Mouse (Mus musculus): ENCODE measurements at regions not wholly inside any gene's neighbourhood (a gene's known extent, or its start where the extent isn't known, plus 50 kb on each side); places are given as distances from the start of the nearest gene placed in this dataset.

DNA sequence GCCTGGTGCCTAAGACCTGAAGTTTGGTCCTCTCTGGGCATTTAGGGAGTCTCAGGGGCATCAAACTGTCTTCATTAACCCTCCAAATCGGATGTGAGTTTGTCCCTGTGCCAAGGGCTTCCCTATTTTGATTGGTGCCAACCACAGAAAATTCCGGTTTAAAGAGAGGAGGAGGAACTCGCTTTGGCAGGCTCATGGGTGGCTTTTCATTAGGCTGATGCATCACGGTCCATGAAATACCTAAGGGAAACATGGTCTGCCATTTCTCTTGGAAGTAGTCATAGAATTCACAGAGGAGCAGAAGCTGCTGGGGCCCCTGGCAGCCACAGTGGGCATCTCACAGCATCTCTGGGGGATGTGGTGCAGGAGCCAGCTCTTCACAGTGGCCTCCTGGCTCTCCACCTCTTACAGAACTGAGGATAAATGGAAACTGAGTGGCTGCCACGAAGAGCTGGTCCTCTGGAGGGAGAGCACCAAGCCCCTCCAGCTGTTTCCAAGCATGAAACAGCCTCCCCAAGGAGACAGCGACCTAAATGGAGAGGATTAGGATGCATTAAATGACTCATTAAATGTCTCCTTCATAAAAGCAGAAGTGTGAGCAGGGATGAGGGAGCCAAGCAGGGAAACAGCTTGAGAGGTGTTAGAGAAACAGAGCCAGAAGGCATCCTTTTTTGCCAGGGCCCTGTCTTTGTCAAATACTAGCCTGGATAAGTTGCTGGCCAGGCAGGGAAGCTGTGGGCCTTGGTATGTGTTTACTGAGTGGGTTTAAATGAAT lies 277.9 kb downstream of the Glrx3 start:
- no peak overlapping the region for H3K4me3 ChIP-seq (ENCODE audit: low read depth, low read length)
- no peaks in the 10 kb centered on the region for H3K36me3 ChIP-seq (ENCODE audit: control insufficient read depth, insufficient read depth, low read length)
- H3K27me3 ChIP-seq (ENCODE audit: control insufficient read depth, insufficient read depth, low read length): no peaks in the 10 kb centered on the region
- TF ChIP-seq CTCF (IDR thresholded peaks at IDR 0.05; ENCODE audit: extremely low read depth, insufficient read length, insufficient replicate concordance, low read depth, low read length) (no peak), POLR2A (IDR thresholded peaks at IDR 0.05; ENCODE audit: low read depth, low read length) (no peak)
- WGBS: 63% methylated on average over 6 of the region's 6 CpGs
- no peak overlapping the region for H3K27ac ChIP-seq (ENCODE audit: insufficient read depth, low read depth, low read length)
- H3K4me1 ChIP-seq (ENCODE audit: control insufficient read depth, insufficient read depth, insufficient read length, low read length): no peaks in the 10 kb centered on the region

DNA sequence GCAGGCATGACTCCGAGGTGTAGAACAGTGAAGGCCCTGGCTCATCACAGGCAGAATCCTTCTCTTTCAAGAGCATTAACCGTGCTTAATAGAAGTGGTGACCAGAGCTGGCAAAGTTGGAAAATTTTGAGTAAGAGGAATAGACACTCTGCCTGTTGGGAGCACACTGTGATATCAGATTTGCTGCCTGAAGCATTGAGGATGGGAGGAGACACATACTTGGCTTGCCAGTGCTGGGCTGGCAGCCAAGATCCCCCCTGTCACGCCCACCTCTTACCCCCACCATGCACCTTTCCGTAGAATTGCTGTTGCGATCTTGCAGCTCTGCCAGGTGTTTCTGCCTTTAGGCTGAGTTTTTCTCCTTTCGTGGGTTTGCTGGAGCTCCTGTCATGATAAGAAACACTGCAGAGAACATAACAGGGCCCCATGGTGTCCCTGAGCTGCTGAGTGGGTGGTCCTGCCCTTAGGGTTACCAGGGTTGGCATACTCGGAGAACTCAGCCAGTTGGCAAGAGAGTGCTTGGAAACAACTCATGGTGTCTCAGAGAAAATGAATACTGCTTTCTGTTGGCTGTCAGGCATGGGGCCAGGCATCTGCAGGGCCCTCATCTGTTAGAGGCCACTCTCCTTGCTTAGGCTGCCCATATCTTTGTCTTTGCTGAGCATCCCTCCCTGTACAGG lies 286.1 kb downstream of the Glrx3 start:
- no peak for TF ChIP-seq POLR2A (IDR thresholded peaks at IDR 0.05; ENCODE audit: low read depth, low read length)
- no peak for TF ChIP-seq CTCF (IDR thresholded peaks at IDR 0.05; ENCODE audit: extremely low read depth, insufficient read length, insufficient replicate concordance, low read depth, low read length)
- Histone ChIP-seq H3K27me3 (ENCODE audit: control insufficient read depth, insufficient read depth, low read length) (no peaks in the 10 kb centered on the region), H3K4me3 (ENCODE audit: low read depth, low read length) (no peak overlapping the region), H3K4me1 (ENCODE audit: control insufficient read depth, insufficient read depth, insufficient read length, low read length) (no peaks in the 10 kb centered on the region), H3K36me3 (ENCODE audit: control insufficient read depth, insufficient read depth, low read length) (no peaks in the 10 kb centered on the region), H3K27ac (ENCODE audit: insufficient read depth, low read depth, low read length) (no peak overlapping the region)
- 61% methylated on average over 7 of the region's 7 CpGs for WGBS

DNA sequence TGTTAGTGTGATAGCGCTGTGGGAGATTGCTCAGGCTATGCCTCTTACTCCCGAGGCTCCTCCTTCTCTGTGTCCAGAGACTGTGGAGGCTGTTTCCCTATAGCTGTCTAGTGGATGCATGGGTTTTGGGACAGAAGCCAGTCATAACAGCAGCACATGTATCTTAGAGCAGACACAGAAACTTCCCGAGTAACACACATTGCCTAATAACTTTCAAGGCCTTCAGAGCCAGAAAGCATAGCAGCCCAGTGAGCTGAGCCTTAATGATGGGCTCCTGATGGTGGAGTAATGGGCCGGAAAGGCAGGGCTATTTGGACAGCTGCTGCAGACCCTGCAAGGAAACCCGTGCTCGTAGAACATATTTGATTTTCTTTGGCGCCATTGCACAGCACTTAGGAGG lies 288.6 kb downstream of the Glrx3 start:
- Histone ChIP-seq H3K27ac (ENCODE audit: insufficient read depth, low read depth, low read length) (no peak overlapping the region), H3K4me3 (ENCODE audit: low read depth, low read length) (no peak overlapping the region), H3K27me3 (ENCODE audit: control insufficient read depth, insufficient read depth, low read length) (no peaks in the 10 kb centered on the region), H3K36me3 (ENCODE audit: control insufficient read depth, insufficient read depth, low read length) (no peaks in the 10 kb centered on the region), H3K4me1 (ENCODE audit: control insufficient read depth, insufficient read depth, insufficient read length, low read length) (no peaks in the 10 kb centered on the region)
- WGBS: 77% methylated on average over 7 of the region's 7 CpGs
- TF ChIP-seq CTCF (IDR thresholded peaks at IDR 0.05; ENCODE audit: extremely low read depth, insufficient read length, insufficient replicate concordance, low read depth, low read length): no peak
- TF ChIP-seq POLR2A (IDR thresholded peaks at IDR 0.05; ENCODE audit: low read depth, low read length): no peak

DNA sequence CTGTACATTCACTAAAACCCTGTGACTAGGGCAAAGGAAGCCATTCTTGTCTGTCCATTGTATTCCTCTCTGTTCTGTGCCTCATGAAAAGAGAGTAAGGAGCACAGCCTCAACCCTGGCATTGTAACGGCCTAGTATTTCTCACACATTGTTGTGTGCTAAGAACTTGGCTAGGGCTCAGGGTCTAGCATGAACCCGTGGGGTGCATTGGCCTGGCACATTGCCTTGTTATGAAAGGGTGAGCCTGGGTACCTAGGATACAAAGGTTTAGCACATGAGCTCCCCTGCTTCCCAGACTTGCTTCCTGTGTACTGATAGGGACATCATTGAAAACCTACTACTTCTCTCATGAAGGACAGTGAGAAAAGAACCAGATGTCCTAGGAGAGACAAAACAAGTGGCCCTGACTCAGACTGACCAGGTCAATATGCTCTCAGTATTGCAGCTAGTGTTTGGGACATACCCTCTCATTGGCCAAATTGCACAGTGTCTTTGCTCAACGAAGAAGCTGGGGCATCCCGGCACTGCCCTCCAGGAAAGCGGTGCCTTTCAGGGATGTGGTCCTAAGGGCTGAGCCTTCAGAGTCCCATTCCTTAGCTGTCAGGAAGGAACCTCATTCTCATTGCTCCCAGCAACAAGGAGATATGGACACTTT lies 298.6 kb downstream of the Glrx3 start:
- no peak overlapping the region for H3K4me3 ChIP-seq (ENCODE audit: low read depth, low read length)
- no peak for TF ChIP-seq POLR2A (IDR thresholded peaks at IDR 0.05; ENCODE audit: low read depth, low read length)
- no peaks in the 10 kb centered on the region for H3K27me3 ChIP-seq (ENCODE audit: control insufficient read depth, insufficient read depth, low read length)
- H3K27ac ChIP-seq (ENCODE audit: insufficient read depth, low read depth, low read length): no peak overlapping the region
- no peaks in the 10 kb centered on the region for H3K4me1 ChIP-seq (ENCODE audit: control insufficient read depth, insufficient read depth, insufficient read length, low read length)
- 89% methylated on average over 5 of the region's 5 CpGs for WGBS
- H3K36me3 ChIP-seq (ENCODE audit: control insufficient read depth, insufficient read depth, low read length): no peaks in the 10 kb centered on the region

DNA sequence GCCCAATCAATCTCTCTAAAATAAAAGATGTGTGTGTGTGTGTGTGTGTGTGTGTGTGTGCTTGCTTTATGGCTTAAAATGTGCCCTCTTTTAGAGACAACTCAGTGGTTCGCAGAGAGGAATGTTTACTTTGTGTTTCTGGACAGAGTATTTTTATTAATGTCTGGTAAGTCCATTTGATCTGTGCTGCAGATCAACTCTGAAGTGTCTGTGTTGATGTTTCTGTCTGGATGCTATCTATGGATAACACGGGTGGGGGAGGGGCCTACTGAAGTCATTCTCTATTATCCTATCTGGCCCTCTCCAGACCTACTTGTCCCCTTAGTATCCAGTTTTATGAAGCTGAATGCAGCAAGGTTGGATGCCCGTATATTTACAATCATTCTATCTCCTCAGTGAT lies 304.3 kb downstream of the Glrx3 start:
- Histone ChIP-seq H3K27ac (ENCODE audit: insufficient read depth, low read depth, low read length) (no peak overlapping the region), H3K36me3 (ENCODE audit: control insufficient read depth, insufficient read depth, low read length) (no peaks in the 10 kb centered on the region), H3K27me3 (ENCODE audit: control insufficient read depth, insufficient read depth, low read length) (no peaks in the 10 kb centered on the region), H3K4me1 (ENCODE audit: control insufficient read depth, insufficient read depth, insufficient read length, low read length) (no peaks in the 10 kb centered on the region), H3K4me3 (ENCODE audit: low read depth, low read length) (no peak overlapping the region)
- WGBS: 64% methylated on average over 3 of the region's 3 CpGs
- TF ChIP-seq POLR2A (IDR thresholded peaks at IDR 0.05; ENCODE audit: low read depth, low read length): no peak
- TF ChIP-seq CTCF (IDR thresholded peaks at IDR 0.05; ENCODE audit: extremely low read depth, insufficient read length, insufficient replicate concordance, low read depth, low read length): no peak

DNA sequence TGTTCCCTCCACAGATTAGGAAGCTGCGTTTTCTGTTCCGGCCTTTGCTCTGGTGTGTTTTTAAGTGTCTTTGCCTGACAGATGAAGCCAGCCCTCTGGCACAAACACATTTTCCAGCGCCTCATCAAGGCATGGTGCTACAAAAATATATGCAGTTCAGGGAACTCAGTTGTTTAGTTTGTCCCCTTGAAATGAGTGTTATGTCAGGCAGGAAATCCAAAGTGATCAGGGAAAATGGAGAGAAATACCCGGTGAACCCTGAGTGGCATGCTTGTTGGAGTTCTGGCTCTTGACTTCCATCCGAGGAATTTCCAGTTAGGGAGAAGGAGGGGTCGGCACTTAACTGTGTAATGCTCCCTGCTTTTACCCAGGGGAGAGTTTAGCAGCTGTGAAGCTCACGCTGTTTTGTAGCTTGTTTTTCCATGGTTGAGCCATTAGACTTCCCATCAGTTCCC lies 304.9 kb downstream of the Glrx3 start:
- no peaks in the 10 kb centered on the region for H3K4me1 ChIP-seq (ENCODE audit: control insufficient read depth, insufficient read depth, insufficient read length, low read length)
- no peak overlapping the region for H3K4me3 ChIP-seq (ENCODE audit: low read depth, low read length)
- WGBS: 60% methylated on average over 7 of the region's 7 CpGs
- TF ChIP-seq CTCF (IDR thresholded peaks at IDR 0.05; ENCODE audit: extremely low read depth, insufficient read length, insufficient replicate concordance, low read depth, low read length): no peak
- TF ChIP-seq POLR2A (IDR thresholded peaks at IDR 0.05; ENCODE audit: low read depth, low read length): no peak
- H3K27me3 ChIP-seq (ENCODE audit: control insufficient read depth, insufficient read depth, low read length): no peaks in the 10 kb centered on the region
- no peak overlapping the region for H3K27ac ChIP-seq (ENCODE audit: insufficient read depth, low read depth, low read length)
- no peaks in the 10 kb centered on the region for H3K36me3 ChIP-seq (ENCODE audit: control insufficient read depth, insufficient read depth, low read length)

DNA sequence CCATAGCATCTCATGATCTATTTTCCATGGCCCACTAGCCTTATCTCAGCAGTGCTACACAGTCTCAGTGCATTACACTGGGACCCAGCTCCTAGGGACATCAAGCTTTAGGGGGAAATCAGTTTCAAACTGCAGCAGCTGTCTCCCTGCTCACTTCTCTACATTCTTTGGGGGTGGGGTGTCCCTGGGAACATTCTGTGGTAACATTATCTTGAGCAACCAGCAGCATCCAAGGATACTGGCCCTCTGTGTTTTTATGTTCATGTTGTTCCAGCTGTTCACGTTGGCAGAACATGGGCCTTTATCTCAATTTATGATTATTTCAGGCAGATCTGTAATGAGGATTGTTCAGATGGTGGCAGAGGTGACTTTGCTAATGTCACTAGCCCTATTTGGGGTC lies 308.2 kb downstream of the Glrx3 start:
- no peak overlapping the region for H3K27ac ChIP-seq (ENCODE audit: insufficient read depth, low read depth, low read length)
- WGBS: 60% methylated on average over 1 of the region's 1 CpGs
- no peak overlapping the region for H3K4me3 ChIP-seq (ENCODE audit: low read depth, low read length)
- no peaks in the 10 kb centered on the region for H3K36me3 ChIP-seq (ENCODE audit: control insufficient read depth, insufficient read depth, low read length)
- no peak for TF ChIP-seq CTCF (IDR thresholded peaks at IDR 0.05; ENCODE audit: extremely low read depth, insufficient read length, insufficient replicate concordance, low read depth, low read length)
- no peak for TF ChIP-seq POLR2A (IDR thresholded peaks at IDR 0.05; ENCODE audit: low read depth, low read length)
- H3K4me1 ChIP-seq (ENCODE audit: control insufficient read depth, insufficient read depth, insufficient read length, low read length): no peaks in the 10 kb centered on the region
- no peaks in the 10 kb centered on the region for H3K27me3 ChIP-seq (ENCODE audit: control insufficient read depth, insufficient read depth, low read length)

Measured in small intestine, adult 2 months (tissue).